Mouse (Mus musculus) lung, adult 2 months (tissue): ENCODE data around the gene Fam169b. TPM values are rescaled to one million over a fixed set of nuclear protein-coding genes. Genes with fewer than 3 reads are reported as not detected.

Experiments
- DNase-seq: peaks from one replicate; pipeline ENCODE4 v3.0.0; 2022
- H3K4me1 ChIP-seq: fragments of 200-500 bp; 2 replicates; pipeline ENCODE4 v1.6.1; 2011; ENCODE audit warnings: low read length; ENCODE audit not compliant: control insufficient read depth, insufficient read depth
- H3K4me3 ChIP-seq: fragments of 200-500 bp; replicated peaks from 2 replicates; pipeline ENCODE3; 2011; ENCODE audit warnings: low read depth, mild to moderate bottlenecking, control low read depth, low read length; ENCODE audit errors: extremely low read depth
- CTCF ChIP-seq: fragments of 200-500 bp; IDR thresholded peaks from 2 replicates; pipeline ENCODE4 v1.5.1; 2011; ENCODE audit warnings: mild to moderate bottlenecking, low read length, control low read depth; ENCODE audit not compliant: insufficient read depth
- POLR2A ChIP-seq: fragments of 200-500 bp; IDR thresholded peaks from 2 replicates; pipeline ENCODE4 v1.6.1; 2011; ENCODE audit warnings: low read depth, mild to moderate bottlenecking, control low read depth, low read length, borderline replicate concordance; ENCODE audit errors: extremely low read depth
- WGBS: fragments of 180-500 bp; shearing (Covaris S2); methylation state at CpG from one replicate; pipeline ENCODE4 v1.1.7; 2018; 5-methylcytosine and 5-hydroxymethylcytosine counted together
- polyA plus RNA-seq: library from polyadenylated mRNA; depleted of rRNA; stranded (reverse); fragments of >200 nt; gene quantifications from 2 replicates; pipeline ENCODE4 v1.2.3, GENCODE M21; 2012

Gene Fam169b
- polyA plus RNA-seq, 1 experiment, result 3.7 TPM

DNA sequence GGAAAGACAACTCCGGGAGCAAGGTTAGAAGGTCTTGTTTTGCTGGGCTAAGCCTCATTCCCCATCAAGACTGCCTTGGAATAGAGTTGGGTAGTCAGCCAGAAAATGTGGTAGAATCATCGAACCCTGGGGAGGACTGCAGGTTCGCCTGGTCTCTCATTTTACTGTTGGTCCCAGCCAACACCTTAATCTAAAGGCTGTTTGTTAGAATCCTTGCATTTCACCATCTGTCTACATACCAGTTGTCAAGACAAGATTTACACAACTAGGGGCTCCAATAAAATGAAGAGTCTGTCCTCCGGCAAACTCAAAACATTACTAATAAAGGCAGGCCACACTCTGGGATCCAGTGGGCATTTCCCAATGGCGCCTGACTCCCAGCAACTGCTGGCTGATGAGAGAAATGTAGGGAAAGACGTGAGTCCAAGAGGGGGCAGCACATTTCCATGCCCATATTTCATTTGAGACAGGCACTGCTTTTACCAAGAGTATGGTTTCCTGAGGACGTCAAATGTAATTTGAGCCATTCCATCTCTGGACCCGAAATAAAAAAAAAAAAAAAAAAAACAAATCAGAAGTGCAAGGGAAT, 10.9 kb upstream of the Fam169b start:
- no peak for TF ChIP-seq CTCF
- no peak for TF ChIP-seq POLR2A
- DNase-seq, result no peak
- Histone ChIP-seq H3K4me1 (no peaks in the 10 kb centered on the region), H3K4me3 (no peak overlapping the region)
- 58% methylated on average over 8 of the region's 8 CpGs for WGBS

DNA sequence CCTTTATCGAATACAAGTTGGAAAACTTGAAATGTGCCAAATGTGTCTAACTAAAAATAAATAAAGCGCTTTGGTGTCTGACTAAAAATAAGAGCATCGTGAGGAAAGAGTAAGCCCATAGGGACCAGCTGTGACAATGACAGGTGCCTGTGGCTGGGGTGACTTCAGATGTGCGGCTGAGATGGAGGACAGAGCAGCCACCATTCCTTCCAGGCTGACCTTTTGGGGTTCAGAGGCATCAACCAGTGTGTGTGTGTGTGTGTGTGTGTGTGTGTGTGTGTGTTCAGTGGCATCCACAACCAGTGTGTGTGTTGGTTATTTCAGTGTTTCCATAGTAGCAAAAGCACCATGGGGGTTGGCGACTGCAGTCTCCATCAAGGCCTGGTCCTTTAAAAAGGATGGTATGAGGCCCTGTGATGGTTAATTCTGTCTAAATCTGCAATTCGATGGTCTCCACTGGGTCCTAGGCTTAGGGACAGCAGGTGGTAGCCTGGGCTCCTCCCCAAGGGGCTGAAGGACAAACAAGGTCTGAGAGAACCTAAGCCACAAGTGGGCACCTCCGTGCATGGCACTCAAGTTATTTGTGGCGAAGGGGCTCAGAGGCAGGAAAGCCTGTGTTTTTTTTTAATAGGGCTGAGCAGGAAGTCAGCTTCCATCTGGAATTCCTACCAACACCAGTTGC, 10.2 kb upstream of the Fam169b start:
- TF ChIP-seq POLR2A, result no peak
- no peak for TF ChIP-seq CTCF
- Histone ChIP-seq H3K4me3 (peak overlapping the region; percentile 27), H3K4me1 (no peaks in the 10 kb centered on the region)
- no peak for DNase-seq
- WGBS, result 46% methylated on average over 8 of the region's 8 CpGs

DNA sequence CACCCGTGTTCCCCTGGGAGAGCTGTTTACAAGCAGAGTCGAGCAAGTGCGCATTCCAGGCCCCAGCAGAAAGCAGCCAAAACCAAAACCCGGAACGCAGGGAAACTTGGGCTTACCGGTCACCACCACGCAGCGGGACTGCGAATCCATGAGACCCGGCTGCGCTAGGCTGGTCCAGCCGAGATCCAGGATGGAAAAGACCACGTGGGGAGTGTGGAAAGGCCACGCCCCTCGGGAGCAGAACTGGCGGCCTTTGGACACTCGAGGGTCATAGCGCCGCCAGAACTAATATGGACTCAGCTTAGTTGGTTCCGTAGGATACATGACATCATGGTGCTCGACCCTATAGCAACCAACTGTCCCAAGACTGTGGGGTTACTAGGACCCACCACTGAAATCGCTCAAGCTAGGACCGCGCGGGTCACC, 9.6 kb upstream of the Fam169b start, which contains the start of gene Pgpep1l:
TSS of gene Pgpep1l (minus strand) at position 206 of the 426 bp plus-strand sequence.
- H3K4me3 ChIP-seq, result peak within 1 kb of the TSS; percentile 27
- TF ChIP-seq CTCF, result no peak
- TF ChIP-seq POLR2A, result 0 out of 2 replicates have a peak, but pooled peaks have one; percentile 7
- 13% methylated on average over 25 of the region's 25 CpGs for WGBS
- H3K4me1 ChIP-seq, result no peaks in the 10 kb centered on the region
- DNase-seq, result peak; percentile 34

DNA sequence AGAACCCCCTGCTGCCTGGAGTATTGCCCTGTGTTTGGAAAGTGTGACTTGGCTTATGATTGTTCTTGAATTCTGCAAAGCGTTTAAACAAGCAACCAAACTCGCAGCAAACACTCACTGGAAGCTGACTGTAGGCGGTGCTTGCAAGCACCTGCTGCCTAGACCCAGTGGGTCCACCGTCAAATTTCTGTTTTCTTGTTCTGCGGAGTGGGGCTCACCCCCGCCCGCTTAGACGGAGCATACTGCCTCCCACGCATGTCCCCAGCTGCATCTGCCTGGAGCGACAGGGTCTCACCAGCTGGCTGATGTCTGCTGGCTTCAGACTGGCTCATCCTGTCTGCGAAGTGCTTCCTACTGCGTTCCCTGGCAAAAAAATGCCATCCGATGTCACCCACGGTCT, 9.1 kb upstream of the Fam169b start:
- WGBS, result 6% methylated on average over 14 of the region's 14 CpGs
- H3K4me1 ChIP-seq, result no peaks in the 10 kb centered on the region
- TF ChIP-seq CTCF, result no peak
- TF ChIP-seq POLR2A, result no peak
- H3K4me3 ChIP-seq, result no peak overlapping the region
- peak; percentile 14 for DNase-seq

DNA sequence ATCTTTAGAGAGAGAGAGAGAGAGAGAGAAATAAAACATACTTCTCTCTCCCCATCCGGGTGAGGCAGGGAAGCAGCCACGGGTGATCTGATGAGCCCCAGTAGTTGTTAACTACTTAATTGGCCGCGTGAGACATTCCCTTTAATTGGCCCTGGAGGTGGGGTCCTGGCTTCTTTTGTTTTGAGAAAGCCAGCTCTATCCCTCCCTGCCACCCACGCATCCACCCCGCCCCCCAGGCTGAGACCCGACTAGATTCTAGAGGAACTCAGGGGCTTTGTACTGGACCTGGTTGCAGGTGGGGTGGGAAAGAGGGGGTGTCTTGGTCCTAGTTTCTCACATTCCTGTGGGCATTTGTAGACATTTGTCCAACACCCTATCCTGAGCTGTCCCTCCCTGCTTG, 8.2 kb upstream of the Fam169b start:
- TF ChIP-seq POLR2A (no peak), CTCF (no peak)
- DNase-seq, result no peak
- no peaks in the 10 kb centered on the region for H3K4me1 ChIP-seq
- WGBS, result 61% methylated on average over 7 of the region's 7 CpGs
- no peak overlapping the region for H3K4me3 ChIP-seq

DNA sequence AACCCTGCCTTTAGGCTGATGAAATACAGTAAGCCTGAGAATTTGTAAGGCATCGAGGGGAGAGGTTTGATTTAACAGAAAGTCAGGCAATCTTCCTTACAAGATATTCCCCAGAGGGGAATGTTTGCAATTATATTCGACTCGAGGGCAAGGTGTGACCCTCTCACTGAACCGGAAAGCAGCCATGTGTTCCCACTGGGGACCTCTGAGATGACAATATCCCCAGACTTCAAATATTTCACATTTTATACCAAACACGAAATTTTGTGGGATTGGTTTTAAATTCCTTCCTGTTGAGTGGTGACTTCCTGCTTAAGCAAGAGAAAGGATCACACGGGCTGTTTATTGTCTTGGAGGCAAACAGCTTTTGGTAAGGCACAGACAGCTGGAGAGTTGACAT, 6.9 kb upstream of the Fam169b start:
- 16% methylated on average over 6 of the region's 6 CpGs for whole genome bisulfite sequencing
- DNase-seq, result no peak
- H3K4me1 ChIP-seq, result no peaks in the 10 kb centered on the region
- no peak overlapping the region for H3K4me3 ChIP-seq
- TF ChIP-seq POLR2A, result no peak
- TF ChIP-seq CTCF, result no peak

DNA sequence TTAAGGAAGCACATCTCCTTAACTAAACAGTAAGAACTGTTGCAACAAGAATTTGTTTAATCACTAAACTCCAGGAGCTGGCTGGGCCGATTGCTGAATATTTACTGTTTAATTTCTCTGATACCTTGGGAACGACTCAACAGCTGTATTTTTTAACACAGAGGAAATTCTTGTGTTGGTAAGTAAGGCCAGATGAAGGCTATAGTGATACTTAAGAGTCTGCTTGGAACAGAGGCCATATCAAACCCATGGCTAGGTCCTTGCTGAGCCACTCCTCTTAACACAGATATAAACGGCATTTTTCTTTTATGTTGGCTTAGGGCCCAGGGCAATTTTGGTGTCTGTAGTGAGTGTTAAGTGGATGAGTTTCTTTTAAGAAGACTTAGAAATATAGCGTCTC, 3.1 kb upstream of the Fam169b start:
- TF ChIP-seq POLR2A (no peak), CTCF (no peak)
- Histone ChIP-seq H3K4me1 (no peaks in the 10 kb centered on the region), H3K4me3 (no peak overlapping the region)
- DNase-seq, result no peak
- WGBS, result 39% methylated on average over 4 of the region's 4 CpGs

DNA sequence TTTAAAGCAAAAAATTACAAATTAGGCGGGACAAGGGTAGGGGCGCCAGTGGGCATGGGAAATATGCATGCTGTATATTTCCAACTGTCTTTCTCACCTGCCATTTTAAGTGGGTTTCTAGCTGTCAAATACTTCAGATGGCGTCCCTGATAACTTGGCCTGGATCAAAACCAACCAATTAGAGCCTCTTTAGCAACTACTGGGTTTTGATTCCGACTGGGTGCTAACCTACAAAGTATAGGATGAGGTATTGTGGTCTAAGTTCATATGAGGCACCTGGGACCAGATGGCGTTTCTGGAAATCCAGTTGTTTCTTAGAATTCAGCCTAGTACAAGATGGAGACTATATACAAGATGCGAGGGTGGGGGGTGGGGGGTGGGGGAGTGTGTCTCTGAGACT, 1.8 kb upstream of the Fam169b start:
- WGBS, result 90% methylated on average over 6 of the region's 6 CpGs

DNA sequence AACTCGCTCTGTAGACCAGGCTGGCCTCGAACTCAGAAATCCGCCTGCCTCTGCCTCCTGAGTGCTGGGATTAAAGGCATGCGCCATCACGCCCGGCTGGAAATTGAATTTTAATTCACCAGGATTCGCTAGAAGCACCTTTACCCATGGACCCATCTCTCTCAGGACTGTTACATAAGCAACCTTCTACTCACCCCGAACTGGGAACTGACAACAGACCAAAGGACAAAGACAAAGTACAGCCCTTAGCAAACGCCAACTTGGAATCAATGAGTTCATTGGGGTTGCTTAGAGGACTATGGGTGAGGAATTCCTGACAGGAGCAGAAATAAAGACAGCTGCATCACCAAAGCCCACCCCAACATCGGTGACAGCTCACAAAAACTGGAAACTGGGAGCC, 1.0 kb upstream of the Fam169b start:
- TF ChIP-seq POLR2A (no peak), CTCF (no peak)
- H3K4me1 ChIP-seq, result no peaks in the 10 kb centered on the region; the same call in 1 of the 2 replicates
- no peak for DNase-seq
- no peak overlapping the region for H3K4me3 ChIP-seq
- 91% methylated on average over 10 of the region's 10 CpGs for WGBS

More for the DNA sequence above, 1.8 kb upstream of the Fam169b start:
- H3K4me3 ChIP-seq, result no peak overlapping the region
- TF ChIP-seq POLR2A (no peak), CTCF (no peak)
- DNase-seq, result no peak
- H3K4me1 ChIP-seq, result no peaks in the 10 kb centered on the region; the same call in 1 of the 2 replicates

DNA sequence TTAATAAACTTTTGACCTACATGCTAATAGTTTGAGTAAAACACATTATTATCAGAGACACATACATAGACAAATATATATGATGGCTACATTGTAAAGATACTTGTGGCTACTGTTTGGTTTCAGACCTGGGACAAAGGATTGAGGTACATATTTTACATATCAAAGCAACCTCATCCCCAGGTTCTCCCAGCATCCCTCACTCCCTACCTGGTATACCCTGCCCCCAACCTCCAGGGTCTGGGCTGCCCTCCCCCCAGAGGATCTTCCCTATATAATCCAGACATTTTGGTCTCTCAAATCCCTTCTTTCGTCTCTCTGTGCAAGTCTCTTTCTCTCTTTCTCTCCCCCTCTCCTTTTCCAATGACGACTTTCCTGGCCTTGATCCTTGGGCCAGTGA, 579 bp downstream of the Fam169b start:
- WGBS, result 78% methylated on average over 2 of the region's 2 CpGs
- no peak overlapping the region for H3K4me3 ChIP-seq
- no peaks in the 10 kb centered on the region; the same call in 1 of the 2 replicates for H3K4me1 ChIP-seq
- DNase-seq, result no peak
- TF ChIP-seq CTCF (no peak), POLR2A (no peak)
